Mouse (Mus musculus) intestine, embryonic 14.5 days (tissue): Measurements from ENCODE around the gene Fam19a2. TPM values are rescaled to one million over a fixed set of nuclear protein-coding genes. Genes with fewer than 3 reads are reported as not detected.

ENCODE experiments used
- ATAC-seq: fragments of 200-750 bp; cut with Nextera tagmentation; replicated peaks from 2 replicates; pipeline ENCODE4 v1.8.0; 2017; ENCODE audit warnings: low read depth, moderate number of reproducible peaks, moderate TSS enrichment, moderate library complexity; ENCODE audit not compliant: low FRiP score, low TSS enrichment
- DNase-seq: peaks from one replicate; pipeline ENCODE4 v3.0.0-alpha.2; 2018; ENCODE audit warnings: low spot score
- H3K27ac ChIP-seq: fragments of 300-500 bp; sonication (generic); 2 replicates; pipeline ENCODE4 v1.5.1; 2014; ENCODE audit warnings: low read depth, mild to moderate bottlenecking, control low read depth
- H3K27me3 ChIP-seq: fragments of 300-500 bp; sonication (generic); replicated peaks from 2 replicates; pipeline ENCODE4 v1.6.1; 2014; ENCODE audit warnings: low read length, control low read depth; ENCODE audit not compliant: control insufficient read depth, insufficient read depth
- H3K36me3 ChIP-seq: fragments of 300-500 bp; sonication (generic); 2 replicates; pipeline ENCODE4 v1.6.1; 2014; ENCODE audit warnings: low read length, control low read depth; ENCODE audit not compliant: control insufficient read depth, insufficient read depth
- H3K4me1 ChIP-seq: fragments of 300-500 bp; sonication (generic); replicated peaks from 2 replicates; pipeline ENCODE4 v1.6.1; 2014; ENCODE audit warnings: low read length, control low read depth, mixed read lengths; ENCODE audit not compliant: control insufficient read depth, insufficient read depth
- H3K4me2 ChIP-seq: fragments of 300-500 bp; sonication (generic); 2 replicates; pipeline ENCODE4 v1.6.1; 2014; ENCODE audit warnings: low read length
- H3K4me3 ChIP-seq: fragments of 300-500 bp; sonication (generic); 2 replicates; pipeline ENCODE4 v1.5.1; 2014; ENCODE audit warnings: low read depth, low read length, control low read depth, mixed read lengths
- H3K9ac ChIP-seq: fragments of 300-500 bp; sonication (generic); 2 replicates; pipeline ENCODE4 v1.6.1; 2014; ENCODE audit warnings: mild to moderate bottlenecking, low read length
- H3K9me3 ChIP-seq: fragments of 300-500 bp; sonication (generic); 2 replicates; pipeline ENCODE4 v1.6.1; 2016; ENCODE audit warnings: low read length, control low read depth; ENCODE audit not compliant: control insufficient read depth
- WGBS: fragments of 180-500 bp; shearing (Covaris S2); extraction: QIAGEN DNeasy Blood & Tissue Kit; methylation state at CpG from one replicate; pipeline ENCODE4 v1.1.7; 2014; 5-methylcytosine and 5-hydroxymethylcytosine counted together
- polyA plus RNA-seq: library from polyadenylated mRNA; unstranded; fragments of >200 nt; fragmentation: Nextera tagmentation; extraction: Ambion mirVana; gene quantifications from 2 replicates; pipeline ENCODE4 v1.2.1, GENCODE M21; 2014

The Fam19a2 gene
- polyA plus RNA-seq, 1 experiment from 2014 or later = 2.8 TPM

DNA sequence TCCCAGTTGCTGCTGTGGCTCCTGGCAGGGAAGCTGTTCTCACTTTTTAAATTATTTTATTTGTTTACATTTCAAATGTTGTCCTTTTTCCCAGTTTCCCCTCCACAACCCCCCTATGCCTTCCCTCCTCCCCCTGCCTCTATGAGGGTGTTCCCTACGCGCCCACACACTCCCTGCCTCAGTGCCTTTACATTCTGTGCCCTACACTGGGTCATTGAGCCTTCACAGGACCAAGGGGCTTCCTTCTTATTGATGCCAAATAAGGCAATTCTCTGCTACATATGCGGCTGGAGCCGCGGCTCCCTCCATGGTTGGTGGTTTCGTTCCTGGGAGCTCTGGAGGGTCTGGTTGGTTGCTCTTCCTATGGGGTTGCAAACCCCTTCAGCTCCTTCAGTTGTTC, 93.2 kb downstream of the Fam19a2 start:
- Histone ChIP-seq H3K9ac (no peak overlapping the region), H3K27ac (no peak overlapping the region), H3K9me3 (no peaks in the 10 kb centered on the region), H3K36me3 (no peaks in the 10 kb centered on the region), H3K27me3 (no peaks in the 10 kb centered on the region), H3K4me1 (no peaks in the 10 kb centered on the region; the same call in 1 of the 2 replicates), H3K4me2 (no peak overlapping the region), H3K4me3 (no peak overlapping the region)
- WGBS = 85% methylated on average over 6 of the region's 6 CpGs
- DNase-seq = no peak
- no peak for ATAC-seq

DNA sequence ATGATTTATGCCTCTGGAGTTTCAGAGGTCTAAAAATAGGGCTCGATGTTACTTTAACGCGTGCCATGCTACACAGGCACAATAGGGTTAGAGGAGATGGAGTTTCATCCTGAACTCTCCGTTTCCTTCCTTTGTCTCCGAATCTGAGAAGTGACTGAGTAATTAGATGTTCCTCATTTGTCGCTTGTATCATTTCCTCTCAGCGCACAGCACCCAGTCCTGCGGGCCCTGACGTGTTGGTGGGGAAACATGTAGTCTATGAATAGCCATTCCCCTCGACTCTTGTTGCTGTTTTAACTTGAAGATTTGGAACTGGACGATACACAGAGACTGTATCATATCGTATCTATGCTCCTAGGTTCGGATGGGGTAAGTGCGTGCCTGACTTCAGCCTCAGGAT, 96.7 kb downstream of the Fam19a2 start:
- ATAC-seq (no peak), DNase-seq (no peak)
- WGBS = 68% methylated on average over 14 of the region's 14 CpGs
- Histone ChIP-seq H3K27me3 (no peaks in the 10 kb centered on the region), H3K4me1 (no peaks in the 10 kb centered on the region), H3K9ac (no peak overlapping the region), H3K4me3 (no peak overlapping the region), H3K36me3 (no peaks in the 10 kb centered on the region), H3K27ac (no peak overlapping the region), H3K4me2 (no peak overlapping the region), H3K9me3 (no peaks in the 10 kb centered on the region)

GRCm38 (mm10) chr10:123364628-123365027, 100.8 kb downstream of the Fam19a2 start:
- H3K9me3 ChIP-seq = no peaks in the 10 kb centered on the region
- no peaks in the 10 kb centered on the region for H3K27me3 ChIP-seq
- H3K4me3 ChIP-seq = no peak overlapping the region
- H3K36me3 ChIP-seq = no peaks in the 10 kb centered on the region
- H3K4me1 ChIP-seq = no peaks in the 10 kb centered on the region
- H3K27ac ChIP-seq = no peak overlapping the region
- H3K4me2 ChIP-seq = no peak overlapping the region
- 46% methylated on average over 4 of the region's 4 CpGs for WGBS
- DNase-seq = no peak
- no peak overlapping the region for H3K9ac ChIP-seq
- no peak for ATAC-seq

DNA sequence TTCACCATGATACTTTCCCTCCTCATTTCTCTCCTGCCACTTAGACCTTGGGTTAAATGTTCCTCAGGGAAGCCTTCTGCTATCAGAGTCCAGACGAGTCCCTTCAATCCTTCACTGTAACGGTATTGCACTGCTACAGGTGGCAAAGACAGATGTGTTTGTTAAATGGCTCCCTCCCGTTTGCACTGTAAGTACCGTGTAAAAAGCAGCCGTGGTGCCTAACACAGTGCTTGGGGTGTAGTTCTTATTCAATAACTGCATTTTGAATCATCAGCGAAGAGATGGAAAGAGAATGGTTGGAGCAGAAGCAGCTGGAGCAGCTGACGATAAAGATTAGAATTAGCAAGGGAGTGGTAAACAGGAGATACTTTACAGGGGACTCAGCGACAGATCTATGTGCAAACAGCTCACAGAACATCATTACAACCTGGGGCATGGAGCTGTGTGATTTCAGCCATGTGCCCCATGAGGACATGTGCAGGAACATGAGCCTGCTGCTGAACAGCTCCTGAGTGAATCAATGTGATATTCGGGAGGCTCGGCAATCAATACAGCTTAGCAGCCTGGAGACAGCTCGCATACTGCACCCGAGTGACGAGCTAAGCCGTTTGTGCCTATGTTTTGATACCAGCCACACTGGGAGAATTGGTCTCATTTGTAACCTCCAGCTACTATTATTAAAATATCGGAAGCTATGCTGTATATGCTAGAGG, 103.5 kb downstream of the Fam19a2 start:
- no peaks in the 10 kb centered on the region for H3K36me3 ChIP-seq
- ATAC-seq (no peak), DNase-seq (no peak)
- no peak overlapping the region for H3K4me2 ChIP-seq
- H3K27me3 ChIP-seq = no peaks in the 10 kb centered on the region
- 79% methylated on average over 15 of the region's 15 CpGs for WGBS
- H3K4me3 ChIP-seq = no peak overlapping the region
- no peaks in the 10 kb centered on the region for H3K4me1 ChIP-seq
- no peaks in the 10 kb centered on the region for H3K9me3 ChIP-seq
- H3K9ac ChIP-seq = no peak overlapping the region
- no peak overlapping the region for H3K27ac ChIP-seq

DNA sequence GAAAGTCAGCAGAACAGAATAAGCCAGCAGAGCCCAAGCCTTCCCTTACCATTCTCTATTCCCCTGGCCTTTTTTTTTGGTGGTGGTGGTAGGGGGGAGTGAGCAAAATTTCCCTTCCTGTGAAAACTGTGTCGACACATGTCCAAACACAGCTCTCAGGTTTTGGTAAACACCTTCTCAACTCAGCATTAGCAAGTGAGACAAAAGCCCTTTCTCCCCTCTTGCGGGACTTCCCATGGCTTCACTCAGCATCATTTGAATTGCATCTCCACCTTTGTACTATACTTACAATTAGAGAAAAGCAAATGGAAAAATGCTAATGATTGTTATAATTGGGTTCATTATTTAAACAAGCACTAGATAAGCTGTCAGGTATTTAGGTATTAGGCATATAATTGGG, 119.5 kb downstream of the Fam19a2 start:
- 65% methylated on average over 2 of the region's 2 CpGs for WGBS

DNA sequence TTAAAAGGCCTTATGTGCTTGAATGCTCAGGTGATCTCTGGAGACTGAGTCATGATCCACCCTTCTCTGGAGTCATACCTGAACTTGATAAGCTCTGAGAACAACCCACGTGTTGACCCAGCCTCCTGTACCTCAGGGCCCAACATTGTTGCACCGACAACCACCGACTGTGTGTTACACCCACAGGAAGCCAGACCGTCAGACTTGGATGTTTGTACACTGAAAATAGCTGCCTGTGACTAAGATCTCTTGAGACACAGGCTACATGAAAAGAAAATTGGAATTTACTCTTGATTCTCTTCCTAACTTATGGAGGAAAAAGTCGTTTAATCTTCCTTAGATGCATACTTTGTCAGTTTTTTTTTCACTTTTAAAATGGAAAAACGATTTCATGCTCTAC, 121.8 kb downstream of the Fam19a2 start:
- no peak for DNase-seq
- Histone ChIP-seq H3K4me3 (no peak overlapping the region), H3K4me1 (no peaks in the 10 kb centered on the region), H3K9me3 (no peaks in the 10 kb centered on the region), H3K9ac (no peak overlapping the region), H3K4me2 (no peak overlapping the region), H3K27me3 (no peaks in the 10 kb centered on the region), H3K36me3 (no peaks in the 10 kb centered on the region), H3K27ac (no peak overlapping the region)
- 83% methylated on average over 6 of the region's 6 CpGs for WGBS
- no peak for ATAC-seq

More for the DNA sequence above, 119.5 kb downstream of the Fam19a2 start:
- Histone ChIP-seq H3K4me1 (no peaks in the 10 kb centered on the region), H3K9ac (no peak overlapping the region), H3K36me3 (no peaks in the 10 kb centered on the region), H3K4me3 (no peak overlapping the region), H3K4me2 (no peak overlapping the region), H3K27me3 (no peaks in the 10 kb centered on the region), H3K27ac (no peak overlapping the region), H3K9me3 (no peaks in the 10 kb centered on the region)
- DNase-seq (no peak), ATAC-seq (no peak)

GRCm38 (mm10) chr10:123395429-123395828, 131.6 kb downstream of the Fam19a2 start:
- H3K9me3 ChIP-seq = no peaks in the 10 kb centered on the region
- WGBS = 53% methylated on average over 9 of the region's 9 CpGs
- no peak overlapping the region for H3K27ac ChIP-seq
- no peak overlapping the region for H3K4me3 ChIP-seq
- DNase-seq (no peak), ATAC-seq (no peak)
- no peaks in the 10 kb centered on the region for H3K4me1 ChIP-seq
- no peaks in the 10 kb centered on the region for H3K27me3 ChIP-seq
- no peak overlapping the region for H3K9ac ChIP-seq
- H3K4me2 ChIP-seq = no peak overlapping the region
- no peaks in the 10 kb centered on the region for H3K36me3 ChIP-seq

- Histone ChIP-seq H3K36me3 (no peaks in the 10 kb centered on the region), H3K4me2 (no peak overlapping the region), H3K9ac (no peak overlapping the region), H3K4me3 (no peak overlapping the region), H3K9me3 (no peaks in the 10 kb centered on the region), H3K27me3 (no peaks in the 10 kb centered on the region), H3K27ac (no peak overlapping the region), H3K4me1 (no peaks in the 10 kb centered on the region)
- ATAC-seq = no peak
- DNase-seq = no peak
- 24% methylated on average over 6 of the region's 6 CpGs for WGBS
These were observed 134.3 kb downstream of the Fam19a2 start for GRCm38 (mm10) chr10:123398136-123398535.

- DNase-seq = no peak
- no peaks in the 10 kb centered on the region for H3K27me3 ChIP-seq
- no peak overlapping the region for H3K9ac ChIP-seq
- peaks cover 5% of the 10 kb centered on the region; the same call in 1 of the 2 replicates for H3K9me3 ChIP-seq
- no peaks in the 10 kb centered on the region for H3K4me1 ChIP-seq
- H3K4me3 ChIP-seq = no peak overlapping the region
- ATAC-seq = no peak
- no peak overlapping the region for H3K27ac ChIP-seq
- 88% methylated on average over 3 of the region's 3 CpGs for WGBS
- H3K4me2 ChIP-seq = no peak overlapping the region
- H3K36me3 ChIP-seq = no peaks in the 10 kb centered on the region
These were observed 137.4 kb downstream of the Fam19a2 start for GRCm38 (mm10) chr10:123401188-123401587.
